Mouse (Mus musculus): ENCODE data around the gene Olfr399.

Olfr399 gene

GRCm38 (mm10) chr11:74056451-74056850 is at the start of gene Olfr399, which contains the start of gene Olfr139:
Gene Olfr399 (minus strand): TSS chr11:74056615.
Gene Olfr139 (minus strand): TSS chr11:74056551.
- DNase-seq (ENCODE audit: low spot score in 2 of 2): no peak

- peak in 1 of 2 experiments; percentile 70 for DNase-seq (ENCODE audit: low spot score in 2 of 2)
Measured at GRCm38 (mm10) chr11:74105066-74105465, 48.7 kb upstream of the Olfr399 start.

GRCm38 (mm10) chr11:74101507-74101906 is 45.1 kb upstream of the Olfr399 start:
- no peak for DNase-seq (ENCODE audit: low spot score in 2 of 2)

- no peak for DNase-seq (ENCODE audit: low spot score in 2 of 2)
Measured at GRCm38 (mm10) chr11:74100724-74101123, 44.3 kb upstream of the Olfr399 start.

- DNase-seq (ENCODE audit: low spot score in 2 of 2): no peak
Measured at GRCm38 (mm10) chr11:74069655-74070054, 13.2 kb upstream of the Olfr399 start, which contains the start of gene Zfp616. Gene Zfp616 (plus strand): TSS chr11:74069955.

GRCm38 (mm10) chr11:74051347-74051746 is 5.1 kb downstream of the Olfr399 start:
- no peak for DNase-seq (ENCODE audit: low spot score in 2 of 2)
